Mouse (Mus musculus): Measurements from ENCODE around the gene Prrt4.

- no peak for TF ChIP-seq CTCF (IDR thresholded peaks at IDR 0.05; ENCODE audit: extremely low read depth, insufficient read depth, insufficient read length, insufficient replicate concordance)
- TF ChIP-seq POLR2A (IDR thresholded peaks at IDR 0.05; ENCODE audit: low read depth, low read length): no peak
Observed at GRCm38 (mm10) chr6:29133100-29133499, 46.3 kb downstream of the Prrt4 start.
